ENCODE assay signal across 18 mouse cellular contexts in the genomic region with DNA sequence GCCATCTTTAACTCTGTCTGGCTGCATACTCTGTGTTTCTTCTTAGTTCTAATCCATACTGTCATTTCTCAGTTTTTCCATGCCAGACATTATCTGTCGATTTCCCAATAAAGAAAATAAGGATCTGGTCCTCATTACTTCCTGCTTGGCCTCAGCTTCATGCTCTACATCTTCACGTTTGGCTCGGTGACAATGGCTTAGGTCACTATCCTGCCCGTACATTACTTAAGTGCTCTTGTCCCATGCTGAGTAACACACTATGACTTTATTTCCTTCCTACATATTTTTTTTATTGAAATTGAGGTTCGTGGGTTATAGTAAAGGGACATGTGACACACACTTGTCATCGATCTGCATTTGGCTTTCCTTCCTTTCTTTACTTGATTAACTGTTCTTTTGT.
"Had no signal": no experiment of that assay in that cellular context is flagged by ENCODE, and none has a peak within 500 bp of the region (broad histone marks: within the 10 kb centered on the region; RNA-seq: fewer than 3 reads in every experiment).

No protein-coding gene starts in this region.

- ATAC-seq: midbrain, embryonic 16.5 days had no signal

- H3K27me3 ChIP-seq: midbrain, embryonic 12.5 days; neural tube, embryonic 13.5 days; neural tube, embryonic 15.5 days had no signal

- H3K9ac ChIP-seq: lung, embryonic 14.5 days; midbrain, embryonic 12.5 days; neural tube, embryonic 13.5 days; neural tube, embryonic 15.5 days had no signal

- H3K36me3 ChIP-seq: midbrain, embryonic 10.5 days; midbrain, embryonic 12.5 days; neural tube, embryonic 13.5 days; neural tube, embryonic 15.5 days had no signal

- DNase-seq: lung, embryonic 14.5 days; lung, postnatal 10 days; lung, postnatal 4 days; midbrain, embryonic 14.5 days; retina, postnatal 1 day; right cerebral cortex, adult 18-20 months; right cerebral cortex, postnatal 25 days; right cerebral cortex, postnatal 4 days; spleen, adult 18-20 months; thymus, adult 18-20 months; thymus, postnatal 14 days; thymus, postnatal 36 days had no signal

- H3K4me1 ChIP-seq: midbrain, embryonic 10.5 days; midbrain, embryonic 12.5 days; neural tube, embryonic 13.5 days; neural tube, embryonic 15.5 days had no signal

- H3K9me3 ChIP-seq: midbrain, embryonic 10.5 days; midbrain, embryonic 12.5 days; neural tube, embryonic 13.5 days; neural tube, embryonic 15.5 days had no signal

- H3K4me2 ChIP-seq: lung, embryonic 14.5 days; midbrain, embryonic 12.5 days; neural tube, embryonic 13.5 days; neural tube, embryonic 15.5 days had no signal

- H3K4me3 ChIP-seq: midbrain, embryonic 10.5 days; midbrain, embryonic 12.5 days; myocyte; neural tube, embryonic 13.5 days; neural tube, embryonic 15.5 days had no signal

- H3K27ac ChIP-seq: midbrain, embryonic 10.5 days; midbrain, embryonic 12.5 days; neural tube, embryonic 13.5 days; neural tube, embryonic 15.5 days had no signal
